Mouse (Mus musculus): ENCODE measurements around the gene Foxo3.

DNA sequence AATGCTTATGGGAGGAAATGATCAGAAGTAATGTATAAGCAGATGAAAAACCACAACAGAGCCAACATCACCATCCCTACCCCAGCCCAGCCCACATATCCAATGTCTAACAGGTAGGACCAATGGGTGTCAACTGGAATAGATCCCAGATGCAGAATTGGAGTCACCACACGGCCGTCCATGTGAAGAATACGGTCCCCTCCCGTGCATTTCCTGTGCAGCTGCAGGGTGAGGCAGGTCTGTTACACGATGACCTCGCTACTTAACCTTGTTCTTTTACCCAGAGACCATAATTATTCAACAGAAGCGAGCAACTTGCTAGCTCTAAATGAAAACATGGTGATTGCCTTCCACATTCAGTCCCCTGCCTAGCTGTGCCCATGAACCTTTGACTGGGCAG is 23.4 kb upstream of the Foxo3 start:
- TF ChIP-seq CTCF (IDR thresholded peaks at IDR 0.05; ENCODE audit: borderline replicate concordance, control insufficient read depth, extremely low read depth, insufficient read depth, low read length, poor library complexity), result no peak
- TF ChIP-seq POLR2A (IDR thresholded peaks at IDR 0.05; ENCODE audit: control insufficient read depth, extremely low read depth, insufficient read depth, low read length, poor library complexity), result no peak
